ENCODE assay signal across 13 mouse cellular contexts in genomic region chr3:21086426-21086825, GRCm38 (mm10).
"Had no signal": no experiment of that assay in that cellular context is flagged by ENCODE, and none has a peak within 500 bp of the region (broad histone marks: within the 10 kb centered on the region; RNA-seq: fewer than 3 reads in every experiment).

No protein-coding gene starts in this region.

- DNase-seq: gastrocnemius, adult 2 months; gastrocnemius, postnatal 10 days; gastrocnemius, postnatal 25 days; heart, adult 18-20 months; heart, postnatal 10 days; heart, postnatal 4 days; kidney, adult 18-20 months; kidney, adult 8-10 months; kidney, postnatal 10 days; kidney, postnatal 25 days; kidney, postnatal 4 days; liver; liver, embryonic 13.5 days had no signal
